Mouse (Mus musculus) urinary bladder, adult 2 months (tissue): ENCODE measurements around the gene Malrd1. TPM values are rescaled to one million over a fixed set of nuclear protein-coding genes. Genes with fewer than 3 reads are reported as not detected.
"Not testable (repeated sequence)": the region's sequence is repeated elsewhere in the genome, so short reads cannot be mapped to it uniquely, and the experiment has no call there.

Experiments
- DNase-seq: peaks from one replicate; pipeline ENCODE4 v3.0.0; 2022; ENCODE audit warnings: low spot score
- polyA plus RNA-seq: library from polyadenylated mRNA; depleted of rRNA; stranded (reverse); fragments of >200 nt; gene quantifications from 2 replicates; pipeline ENCODE4 v1.2.3, GENCODE M21; 2012; rRNA removed

The Malrd1 gene
- polyA plus RNA-seq = not detected in 2 replicates

GRCm38 (mm10) chr2:15526241-15526924 lies at the start of gene Malrd1:
Gene Malrd1 (plus strand): TSS chr2:15526479.
- DNase-seq = no peak

GRCm38 (mm10) chr2:15538643-15539042 lies 12.4 kb downstream of the Malrd1 start:
- no peak for DNase-seq

- DNase-seq = no peak
These were observed 87.2 kb downstream of the Malrd1 start for GRCm38 (mm10) chr2:15613327-15613948.

- DNase-seq = no peak
These were observed 87.7 kb downstream of the Malrd1 start for GRCm38 (mm10) chr2:15614026-15614425.

GRCm38 (mm10) chr2:15635761-15636160 lies 109.5 kb downstream of the Malrd1 start:
- DNase-seq = no peak

- DNase-seq = no peak
These were observed 117.6 kb downstream of the Malrd1 start for GRCm38 (mm10) chr2:15643864-15644263.

- DNase-seq = no peak
These were observed 130.1 kb downstream of the Malrd1 start for GRCm38 (mm10) chr2:15656388-15656787.

- no peak for DNase-seq
These were observed 176.7 kb downstream of the Malrd1 start for GRCm38 (mm10) chr2:15702977-15703376.

GRCm38 (mm10) chr2:15740945-15741344 lies 214.7 kb downstream of the Malrd1 start:
- DNase-seq = no peak

GRCm38 (mm10) chr2:15744979-15745688 lies 218.9 kb downstream of the Malrd1 start:
- DNase-seq = no peak

- no peak for DNase-seq
These were observed 258.5 kb downstream of the Malrd1 start for GRCm38 (mm10) chr2:15784818-15785217.

GRCm38 (mm10) chr2:15815724-15816123 lies 289.4 kb downstream of the Malrd1 start:
- DNase-seq = no peak

- no peak for DNase-seq
These were observed 343.1 kb downstream of the Malrd1 start for GRCm38 (mm10) chr2:15869380-15869779.

GRCm38 (mm10) chr2:15893418-15894120 lies 367.3 kb downstream of the Malrd1 start:
- DNase-seq = no peak

GRCm38 (mm10) chr2:15925432-15925831 lies 399.2 kb downstream of the Malrd1 start:
- no peak for DNase-seq

- DNase-seq = no peak
These were observed 399.8 kb downstream of the Malrd1 start for GRCm38 (mm10) chr2:15926041-15926440.

GRCm38 (mm10) chr2:15931479-15931878 lies 405.2 kb downstream of the Malrd1 start:
- DNase-seq = no peak

GRCm38 (mm10) chr2:15931924-15932323 lies 405.6 kb downstream of the Malrd1 start:
- DNase-seq = no peak

- DNase-seq = no peak
These were observed 406.1 kb downstream of the Malrd1 start for GRCm38 (mm10) chr2:15932340-15932739.

- DNase-seq = no peak
These were observed 476.6 kb downstream of the Malrd1 start for GRCm38 (mm10) chr2:16002925-16003324.

GRCm38 (mm10) chr2:16017046-16017445 lies 490.8 kb downstream of the Malrd1 start:
- DNase-seq = not testable (repeated sequence)

GRCm38 (mm10) chr2:16017719-16018118 lies 491.4 kb downstream of the Malrd1 start:
- not testable (repeated sequence) for DNase-seq
